35 mouse cellular contexts compared by ENCODE assay signal in genomic region chr13:74220659-74221058, GRCm38 (mm10).
"Had no signal": no experiment of that assay in that cellular context is flagged by ENCODE, and none has a peak within 500 bp of the region (broad histone marks: within the 10 kb centered on the region; RNA-seq: fewer than 3 reads in every experiment).

No protein-coding gene starts in this region.

- H3K4me3 ChIP-seq: heart, adult 2 months; heart, embryonic 10.5 days; heart, embryonic 13.5 days; heart, embryonic 15.5 days; hindbrain, embryonic 10.5 days; hindbrain, embryonic 12.5 days; hindbrain, embryonic 13.5 days; hindbrain, embryonic 15.5 days; intestine, embryonic 15.5 days; kidney, embryonic 15.5 days; layer of hippocampus, adult 2 months; left cerebral cortex, adult 2 months had no signal

- H3K36me3 ChIP-seq: heart, embryonic 10.5 days; heart, embryonic 13.5 days; heart, embryonic 15.5 days; hindbrain, embryonic 10.5 days; hindbrain, embryonic 12.5 days; hindbrain, embryonic 13.5 days; hindbrain, embryonic 15.5 days; intestine, embryonic 15.5 days; kidney, embryonic 15.5 days had no signal

- H3K9me3 ChIP-seq: heart, embryonic 10.5 days; heart, embryonic 13.5 days; heart, embryonic 15.5 days; hindbrain, embryonic 10.5 days; hindbrain, embryonic 12.5 days; hindbrain, embryonic 13.5 days; hindbrain, embryonic 15.5 days; intestine, embryonic 15.5 days; kidney, embryonic 15.5 days had no signal

- H3K27ac ChIP-seq: heart, adult 2 months; heart, embryonic 10.5 days; heart, embryonic 13.5 days; heart, embryonic 15.5 days; hindbrain, embryonic 10.5 days; hindbrain, embryonic 12.5 days; hindbrain, embryonic 13.5 days; hindbrain, embryonic 14.5 days; hindbrain, embryonic 15.5 days; hindbrain, postnatal 0 days; intestine, embryonic 15.5 days; kidney, embryonic 15.5 days; kidney, postnatal 0 days; layer of hippocampus, adult 2 months; left cerebral cortex, adult 2 months had no signal

- ATAC-seq: hindbrain, embryonic 16.5 days; hindbrain, postnatal 0 days; inflammation-experienced regulatory T-cells, adult 6 months; intestine, embryonic 15.5 days; intestine, embryonic 16.5 days; intestine, postnatal 0 days had no signal

- H3K4me2 ChIP-seq: heart, embryonic 11.5 days; heart, embryonic 13.5 days; heart, embryonic 15.5 days; hindbrain, embryonic 12.5 days; hindbrain, embryonic 13.5 days; hindbrain, embryonic 14.5 days; hindbrain, embryonic 15.5 days; intestine, embryonic 15.5 days; kidney, embryonic 15.5 days had no signal

- DNase-seq: heart, adult 2 months; heart, postnatal 14 days; heart, postnatal 36 days; heart, postnatal 4 days; kidney, adult 11 months; kidney, adult 18-20 months; kidney, adult 2 months; kidney, adult 8-10 months; kidney, adult 9 months; kidney, postnatal 10 days; kidney, postnatal 14 days; kidney, postnatal 25 days; kidney, postnatal 36 days; kidney, postnatal 4 days; layer of hippocampus, adult 9-11 months; layer of hippocampus, postnatal 36 days had no signal

- H3K27me3 ChIP-seq: heart, embryonic 15.5 days; hindbrain, embryonic 12.5 days; hindbrain, embryonic 13.5 days; hindbrain, embryonic 15.5 days; intestine, embryonic 15.5 days; kidney, embryonic 15.5 days had no signal

- H3K9ac ChIP-seq: heart, embryonic 13.5 days; heart, embryonic 15.5 days; hindbrain, embryonic 12.5 days; hindbrain, embryonic 13.5 days; hindbrain, embryonic 14.5 days; hindbrain, embryonic 15.5 days; intestine, embryonic 15.5 days; kidney, embryonic 15.5 days had no signal

- H3K4me1 ChIP-seq: heart, embryonic 10.5 days; heart, embryonic 13.5 days; heart, embryonic 15.5 days; hindbrain, embryonic 10.5 days; hindbrain, embryonic 12.5 days; hindbrain, embryonic 13.5 days; hindbrain, embryonic 15.5 days; intestine, embryonic 15.5 days; kidney, embryonic 15.5 days had no signal
